Mouse (Mus musculus) T-helper 2 cell (primary cell): ENCODE data around the gene Ifna1.

ENCODE experiments used
- in situ Hi-C: fragments of 300-600 bp; cut with MboI, MseI; formaldehyde crosslinking; loops from one replicate; pipeline ENCODE4 v1.15.1; 2025; ENCODE audit warnings: high pct_unique_total_duplicates

Ifna1 gene

DNA sequence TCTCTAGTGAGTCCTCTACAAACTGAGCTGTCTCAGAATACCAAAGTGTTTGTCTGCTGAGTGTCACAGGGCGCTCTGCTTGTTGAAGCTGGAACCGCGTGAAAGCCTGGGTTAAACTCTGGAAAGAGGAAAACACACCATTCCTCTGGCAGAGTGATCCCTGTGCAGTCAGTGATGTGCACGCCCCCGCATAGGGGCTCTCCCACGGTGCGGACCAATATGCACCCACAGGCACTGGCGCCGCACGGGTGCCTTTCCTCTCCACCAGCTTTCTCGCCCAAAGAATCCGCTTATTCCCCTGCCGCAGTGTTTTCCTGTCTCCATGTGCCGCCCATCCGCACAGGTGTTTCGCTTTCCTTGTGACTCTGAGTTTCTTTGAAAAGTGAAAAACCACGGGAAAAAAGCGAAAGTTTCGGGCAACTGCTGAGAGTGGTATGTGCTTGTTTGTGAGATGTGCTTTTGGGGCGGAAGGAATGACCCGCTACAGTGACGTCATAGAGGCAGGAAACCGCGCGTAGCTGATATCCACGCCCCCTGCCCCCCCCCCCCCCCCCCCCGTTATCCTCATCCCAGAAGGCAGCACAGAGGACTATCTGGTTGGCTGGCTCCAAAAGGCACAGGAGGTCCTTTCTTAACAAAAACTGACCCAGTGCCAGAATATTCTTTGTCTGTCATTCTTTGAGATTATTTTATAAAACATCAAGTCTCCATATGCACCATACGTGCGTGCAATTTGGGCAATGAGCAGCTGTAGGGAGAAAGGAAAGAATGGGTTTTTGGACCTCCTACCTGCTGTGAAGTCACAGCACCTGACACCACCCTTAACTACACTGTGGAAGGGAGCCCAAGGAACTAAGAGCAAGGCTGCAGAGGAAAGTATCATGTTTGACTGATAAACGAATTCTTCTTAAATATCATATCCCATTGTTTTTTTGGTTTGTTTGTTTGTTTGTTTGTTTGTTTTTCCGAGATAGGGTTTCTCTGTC, 18.3 kb downstream of the Ifna1 start:
- in situ Hi-C loops = loop anchor here (10.0 to 25.0 kb wide), 2 partner anchors 63 to 419 kb away; partner anchors contain the start of genes Cdkn2a, Gm13287 and Gm13288

DNA sequence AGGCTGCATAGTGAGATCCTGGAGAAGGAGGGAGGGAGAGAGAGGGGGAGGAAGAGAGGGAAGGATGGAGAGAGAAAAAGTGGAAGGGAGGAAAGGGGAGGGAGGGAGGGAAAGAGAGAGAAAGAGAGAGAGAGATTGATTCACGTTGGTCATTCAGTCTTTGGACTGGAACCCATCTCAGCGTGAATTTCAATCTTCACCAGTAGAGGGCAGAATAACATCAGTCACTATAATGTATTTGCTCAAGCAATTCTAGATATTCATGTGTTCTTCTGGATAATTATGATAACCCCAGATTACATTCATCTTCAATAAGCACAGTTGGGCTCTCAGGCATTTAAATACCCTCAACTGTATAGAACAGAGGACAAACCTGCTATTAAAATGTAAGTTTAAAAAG, 22.8 kb downstream of the Ifna1 start:
- in situ Hi-C loops = loop anchor here (5.0 to 25.0 kb wide), 4 partner anchors 62 to 662 kb away; partner anchors contain the start of gene Cdkn2a

DNA sequence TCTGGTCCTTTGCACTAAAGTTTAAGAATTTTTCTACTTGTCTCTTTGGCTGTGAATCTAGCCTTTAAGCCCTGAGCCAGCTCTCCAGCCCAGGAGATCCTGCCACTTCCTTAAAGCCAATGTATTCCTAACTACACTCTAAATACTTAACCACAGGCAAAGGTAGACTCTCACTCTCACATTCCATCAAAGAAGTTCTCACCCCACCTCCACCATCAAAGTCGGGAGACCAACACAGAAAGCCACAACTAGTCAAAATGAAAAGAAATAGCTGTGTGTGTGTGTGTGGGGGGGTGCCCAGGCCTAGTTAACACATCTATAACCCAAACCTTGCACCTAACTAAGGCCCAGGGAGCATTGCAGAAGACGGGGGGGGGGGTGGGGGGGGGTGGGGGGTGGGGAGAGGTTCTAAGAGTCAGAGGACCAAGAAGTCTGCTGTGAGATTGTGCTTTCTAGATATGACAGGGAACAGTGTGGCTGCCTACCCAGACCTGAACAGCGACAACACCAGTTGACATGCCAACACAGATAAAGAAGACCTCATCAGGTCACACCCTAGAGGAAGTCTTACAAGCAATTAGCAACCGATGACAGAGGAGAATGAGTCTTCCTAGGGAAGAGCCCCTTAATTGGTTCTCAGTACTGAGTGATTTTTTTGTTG, 25.7 kb downstream of the Ifna1 start:
- in situ Hi-C loops = loop anchor here (5.0 to 10.0 kb wide), 3 partner anchors 59 to 659 kb away; no protein-coding TSS in a partner anchor

DNA sequence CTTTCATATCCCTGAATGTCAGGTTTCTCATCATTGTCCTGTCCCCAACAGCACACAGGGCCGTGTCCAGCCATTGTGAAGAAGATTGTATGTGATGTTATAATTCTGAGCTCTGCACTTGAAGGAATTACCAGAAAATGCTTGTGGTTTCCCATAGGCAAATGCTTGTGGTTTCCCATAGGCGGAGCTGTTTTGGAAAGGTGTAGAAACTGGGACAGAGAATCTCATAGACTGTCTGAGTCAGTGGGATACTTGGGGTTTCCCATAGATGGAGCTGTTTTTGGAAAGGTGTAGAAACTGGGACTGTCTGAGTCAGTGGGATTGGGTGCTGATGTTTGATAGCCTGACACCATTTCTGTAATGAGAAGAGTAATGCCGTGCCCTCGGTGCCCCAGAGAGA, 26.6 kb downstream of the Ifna1 start:
- in situ Hi-C loops = loop anchor here (5.0 to 10.0 kb wide), 3 partner anchors 58 to 658 kb away; no protein-coding TSS in a partner anchor

DNA sequence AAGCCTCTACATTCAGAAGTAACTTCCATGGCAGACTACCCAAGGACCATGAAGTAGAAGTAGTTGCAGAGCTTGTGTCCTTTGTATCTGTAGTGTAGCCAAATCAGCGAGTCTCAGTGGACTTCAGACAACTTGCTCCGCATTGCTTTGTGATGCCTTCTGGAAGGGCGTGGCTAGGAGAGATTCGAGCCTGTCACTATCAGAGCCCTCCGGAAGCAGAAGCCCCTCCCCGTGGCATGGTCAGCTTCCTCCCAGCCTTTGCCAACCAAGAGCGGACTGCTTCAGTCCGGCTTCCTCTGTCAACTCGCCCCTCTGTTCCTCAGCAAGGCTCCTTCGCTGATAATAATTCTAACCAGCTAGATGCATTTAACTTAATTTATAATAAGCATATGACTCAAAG, 28.4 kb downstream of the Ifna1 start:
- in situ Hi-C loops = loop anchor here (5.0 to 10.0 kb wide), 3 partner anchors 57 to 657 kb away; no protein-coding TSS in a partner anchor

DNA sequence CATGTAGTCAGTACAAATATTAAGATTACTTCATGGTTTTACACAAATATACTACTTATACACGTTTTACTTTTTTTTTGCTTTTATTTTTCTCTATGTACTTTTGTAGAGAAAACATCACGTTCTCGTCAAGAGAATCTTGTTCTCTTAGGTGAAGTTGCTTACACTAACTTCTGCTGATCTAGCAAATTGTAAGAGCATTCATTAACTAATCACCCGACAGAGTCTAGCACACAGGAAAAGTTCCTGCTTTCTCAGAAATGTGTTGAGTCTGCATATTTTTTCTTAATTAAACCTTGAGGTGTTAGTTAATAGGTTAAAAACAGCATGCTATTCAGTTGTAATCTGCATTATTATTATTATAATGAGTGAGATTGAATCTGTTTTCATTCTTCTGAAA, 28.9 kb downstream of the Ifna1 start:
- in situ Hi-C loops = loop anchor here (5.0 to 10.0 kb wide), 3 partner anchors 56 to 656 kb away; no protein-coding TSS in a partner anchor

DNA sequence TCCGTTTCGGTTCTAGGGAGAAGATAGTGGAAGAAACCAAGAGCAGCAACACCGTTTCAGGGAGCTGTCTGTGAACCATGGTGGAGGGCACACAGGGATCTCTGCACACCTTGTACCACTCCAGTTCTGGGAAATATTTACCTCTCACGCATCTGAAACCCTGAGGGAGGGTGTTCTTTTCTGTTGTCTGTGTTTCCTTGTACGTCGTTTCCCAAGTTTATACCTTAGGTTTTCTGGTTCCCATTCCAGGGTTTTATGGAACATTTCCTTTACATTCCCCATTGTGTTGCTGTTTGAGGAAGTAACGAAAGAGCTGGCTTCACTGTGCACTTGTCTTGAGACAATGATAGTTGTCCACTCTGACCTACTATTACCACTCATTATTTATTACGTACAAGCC, 30.2 kb downstream of the Ifna1 start, which contains the start of gene Ifne:
Ifne (minus strand) TSS at position 101 of the 400 bp plus-strand sequence.
- in situ Hi-C loops = no loop called here

DNA sequence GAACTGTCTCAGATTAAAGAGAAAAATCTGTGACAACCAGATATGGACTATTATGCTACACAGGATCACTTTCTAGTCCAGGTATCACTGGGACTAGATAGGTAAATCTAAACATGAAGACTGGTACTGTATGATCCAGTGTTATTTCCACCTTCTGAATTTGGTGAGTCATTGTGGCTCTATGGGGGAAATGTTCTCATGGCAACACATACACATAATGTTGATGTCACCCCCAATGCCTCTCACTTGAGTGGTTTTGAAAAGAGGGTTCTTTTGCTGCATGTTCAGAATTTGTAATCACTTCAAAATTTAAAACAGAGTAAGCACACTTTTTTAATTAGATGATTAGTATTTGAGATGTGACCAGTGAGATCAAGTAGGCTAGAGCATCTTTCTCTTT, 38.3 kb downstream of the Ifna1 start:
- in situ Hi-C loops = no loop called here

DNA sequence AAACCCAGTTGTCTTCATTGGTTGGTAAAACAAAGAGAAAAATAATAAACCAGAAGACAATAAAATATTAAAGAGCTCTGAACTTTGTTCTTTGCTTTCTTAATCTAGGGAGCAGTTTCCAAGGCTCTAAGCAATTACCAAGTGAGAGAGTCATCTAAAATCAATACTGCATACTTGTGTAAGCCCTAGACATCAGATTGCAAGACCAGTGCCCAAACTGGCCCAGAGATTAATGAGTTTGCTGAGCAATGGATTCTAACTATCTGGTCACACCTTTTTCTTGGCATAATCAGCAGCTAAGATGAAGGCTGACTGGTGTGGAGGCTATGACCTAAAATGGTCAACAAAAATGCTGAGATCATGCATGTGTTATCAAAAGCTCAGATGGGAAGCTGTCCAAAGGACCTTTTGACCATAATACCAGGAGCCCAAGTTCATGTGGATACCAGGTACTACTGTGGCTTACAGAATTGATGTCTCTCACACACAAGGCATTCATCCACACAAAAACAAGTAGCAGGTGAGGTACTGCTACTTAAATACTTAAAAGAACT, 43.4 kb downstream of the Ifna1 start:
- in situ Hi-C loops = no loop called here
